Mouse (Mus musculus) embryonic fibroblast, embryonic 13.5 days (primary cell): ENCODE data around the gene Gtf2h3.

Experiments
- CTCF ChIP-seq: IDR thresholded peaks from 2 replicates; pipeline ENCODE4 v1.5.1; 2011; ENCODE audit warnings: mild to moderate bottlenecking, control low read depth, low read length, moderate library complexity, borderline replicate concordance; ENCODE audit not compliant: insufficient read depth
- POLR2A ChIP-seq: IDR thresholded peaks from 2 replicates; pipeline ENCODE4 v1.6.1; 2011; ENCODE audit warnings: low read depth, mild to moderate bottlenecking, control low read depth, low read length, moderate library complexity

DNA sequence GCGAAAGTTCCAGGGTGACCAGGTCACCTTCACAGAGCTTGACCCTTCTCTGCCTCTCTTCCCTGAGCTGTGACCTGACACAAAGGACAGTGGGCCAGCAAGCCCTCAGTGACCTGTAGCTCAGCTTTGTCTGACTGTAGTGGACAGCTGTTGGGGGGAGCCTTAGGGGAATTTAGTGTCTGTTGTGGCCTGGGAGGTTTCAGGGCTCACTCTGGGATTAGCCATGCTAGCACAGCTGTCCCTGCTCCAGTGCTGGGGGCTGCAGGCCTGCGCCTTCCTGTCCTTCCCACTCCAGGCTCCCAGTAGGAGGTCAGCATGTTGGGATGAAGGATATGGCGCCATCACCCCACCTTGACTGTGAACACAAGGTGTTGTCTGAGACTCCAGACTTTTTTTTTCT lies 57.2 kb downstream of the Gtf2h3 start:
- no peak for TF ChIP-seq CTCF
- TF ChIP-seq POLR2A = no peak
